Mouse (Mus musculus) 416B (cell line): Measurements from ENCODE around the gene Rpia.
A peak's percentile ranks its signal among the peaks of the same experiment; 100 is the strongest.

Experiments
- DNase-seq: peaks from one replicate; pipeline ENCODE4 v3.0.0; 2011; ENCODE audit warnings: low read depth

Rpia gene

DNA sequence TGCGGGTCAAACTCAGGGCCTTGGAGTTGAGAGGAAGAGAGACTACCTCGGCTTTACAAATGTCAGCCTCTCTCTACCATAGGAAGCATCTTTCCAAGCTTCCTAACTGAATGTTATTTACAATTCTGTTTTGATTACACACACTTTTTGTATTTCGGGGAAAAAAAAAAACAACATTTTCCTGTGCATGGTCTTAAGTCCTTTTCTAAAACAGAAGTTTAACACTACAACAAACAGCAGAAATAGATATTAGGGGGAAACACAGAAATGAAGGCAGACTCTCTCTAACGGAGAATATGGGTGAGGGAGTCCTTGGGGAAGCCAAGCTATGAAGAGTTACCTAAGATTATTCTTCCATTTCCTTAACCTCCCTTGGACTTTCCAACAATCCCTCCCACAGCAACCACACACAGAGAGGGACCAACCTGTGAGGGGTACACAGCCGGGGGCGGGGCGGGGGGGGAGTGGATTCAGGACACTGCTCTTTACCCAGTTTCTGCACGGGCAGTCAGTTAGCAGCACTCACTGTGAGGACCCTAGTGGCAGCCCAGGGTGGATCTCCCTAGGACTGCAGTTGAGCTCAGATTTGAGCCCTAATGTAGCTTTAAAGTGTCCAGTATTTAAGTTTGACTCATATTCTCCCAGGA is 40.7 kb downstream of the Rpia start:
- DNase-seq: no peak

DNA sequence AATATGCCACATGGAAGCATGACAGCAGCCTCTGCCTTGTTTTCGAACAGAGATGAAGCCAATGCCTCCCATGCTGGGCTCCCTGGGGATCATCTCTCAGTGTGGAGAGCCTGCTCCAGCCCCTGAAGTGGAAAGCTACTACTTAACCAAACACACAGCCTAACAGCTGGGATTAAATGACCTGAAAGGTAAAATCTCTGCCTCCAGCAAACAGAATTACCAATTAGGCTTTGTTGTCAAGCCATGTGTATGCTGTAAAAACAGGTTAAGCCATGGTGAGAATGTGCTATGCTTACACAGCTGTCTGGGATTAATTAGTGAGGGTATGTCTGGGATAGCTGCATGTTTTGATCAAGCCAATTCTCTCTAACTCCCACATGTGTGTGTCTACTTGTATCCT is 42.3 kb downstream of the Rpia start:
- no peak for DNase-seq

DNA sequence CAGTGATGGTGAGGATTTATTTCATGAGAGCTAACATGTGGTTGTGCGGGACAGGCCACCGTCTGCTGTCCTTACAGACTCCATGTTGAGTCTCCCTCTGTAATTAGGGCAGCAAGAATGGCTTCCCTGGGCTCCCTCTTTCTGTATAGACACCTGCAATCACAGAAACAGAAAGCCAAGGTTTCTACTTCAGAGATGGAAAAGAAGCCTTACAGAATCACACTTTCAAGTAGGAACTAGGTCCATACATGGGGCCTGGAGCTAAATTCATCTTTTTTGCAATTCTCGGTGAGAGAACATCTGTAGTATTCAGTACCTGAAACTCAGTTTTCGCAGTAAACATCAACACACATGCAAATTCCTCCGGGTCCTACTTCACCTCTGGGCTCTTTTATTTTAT is 44.3 kb downstream of the Rpia start:
- no peak for DNase-seq

DNA sequence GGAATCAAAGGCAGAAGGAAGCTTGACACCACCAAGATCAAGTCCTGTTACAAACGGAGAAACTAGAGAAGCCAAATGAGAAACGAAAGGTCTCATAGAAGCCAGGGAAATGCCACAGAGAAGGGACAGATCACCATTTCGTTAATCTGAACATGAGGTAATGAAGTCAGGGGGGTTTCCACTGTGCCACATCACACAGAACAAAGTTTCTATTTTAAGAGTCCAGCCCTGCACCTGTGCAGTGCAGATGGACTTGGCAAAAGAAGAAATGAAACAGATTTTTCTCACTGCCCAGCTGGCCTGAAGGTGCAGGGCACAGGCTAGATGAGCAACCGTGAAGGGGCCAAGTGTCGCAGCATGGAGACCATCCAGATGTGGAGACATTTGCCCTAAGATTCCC is 48.1 kb downstream of the Rpia start:
- no peak for DNase-seq

DNA sequence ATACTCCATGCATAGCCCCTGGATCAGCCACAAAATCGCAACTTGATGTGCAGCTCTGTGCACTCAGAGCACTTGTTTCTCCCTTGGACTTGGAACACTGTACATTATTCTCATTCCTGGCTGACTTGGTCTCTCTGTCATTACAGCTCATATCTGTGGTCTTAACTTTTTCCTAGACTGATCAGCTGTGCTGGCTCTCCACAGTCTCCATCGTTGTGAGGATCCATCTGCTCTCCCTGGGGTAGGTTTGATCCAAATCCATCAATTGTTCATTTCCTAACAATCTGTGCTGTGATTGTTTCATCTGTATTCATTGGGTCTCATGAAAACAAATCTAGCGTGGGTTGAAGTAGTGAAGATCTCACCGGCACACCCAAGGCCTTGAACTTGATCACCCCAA is 49.2 kb downstream of the Rpia start:
- no peak for DNase-seq

DNA sequence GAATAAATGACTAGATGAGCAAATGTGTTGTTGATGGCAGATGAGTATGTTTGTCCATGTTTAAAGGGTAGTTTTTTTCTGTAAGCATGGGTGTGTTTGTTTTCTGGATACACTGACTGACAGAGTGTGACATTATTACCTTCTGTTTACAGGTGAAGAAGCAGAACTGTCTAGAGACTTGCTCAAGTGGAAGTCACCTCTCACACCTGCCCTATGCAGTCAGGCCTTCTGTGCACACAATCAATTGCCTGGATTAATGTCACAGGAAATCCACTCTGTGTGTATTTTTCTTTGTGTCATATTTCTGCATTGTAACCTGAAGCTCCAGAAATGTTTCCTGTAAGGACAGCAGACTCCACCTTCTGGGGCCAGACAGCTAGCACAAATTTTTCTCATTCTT is 51.5 kb downstream of the Rpia start:
- DNase-seq: no peak

DNA sequence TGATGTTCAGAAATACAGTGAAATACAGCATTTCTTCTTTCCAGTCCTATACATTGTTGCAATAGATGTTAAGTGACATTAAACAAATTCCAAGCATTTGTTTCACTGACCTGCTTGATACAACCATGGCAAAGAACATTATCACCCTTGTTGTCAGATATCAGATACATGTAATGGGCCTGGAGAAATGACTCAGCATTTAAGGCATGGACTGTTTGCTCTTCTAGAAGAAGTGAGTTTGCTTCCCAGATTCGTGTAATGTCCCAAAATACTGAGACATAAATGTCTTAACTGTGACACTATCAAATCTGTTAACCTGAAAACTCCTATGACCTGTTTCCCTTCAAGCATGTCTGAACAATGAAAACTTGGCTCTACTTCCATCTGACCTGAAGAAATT is 52.6 kb downstream of the Rpia start:
- DNase-seq: no peak

DNA sequence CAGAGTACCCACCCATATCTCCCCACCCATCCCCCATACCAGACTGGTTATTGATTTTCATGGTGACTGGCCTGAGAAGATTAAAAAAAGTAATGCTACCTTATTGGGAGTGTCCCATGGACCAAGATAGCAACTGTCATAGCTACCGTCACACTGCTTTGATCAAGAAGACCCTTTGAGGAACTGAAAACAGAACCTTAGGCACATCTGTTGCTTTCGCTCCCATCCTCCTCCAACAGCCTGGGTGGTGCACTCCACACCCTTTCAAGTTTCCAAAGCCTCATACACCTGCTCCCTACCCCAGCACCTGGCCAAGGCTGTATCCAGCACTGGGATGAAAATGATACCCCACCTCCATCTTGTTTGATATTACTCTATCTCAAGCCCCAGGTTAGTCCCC is 56.5 kb downstream of the Rpia start:
- DNase-seq: no peak

DNA sequence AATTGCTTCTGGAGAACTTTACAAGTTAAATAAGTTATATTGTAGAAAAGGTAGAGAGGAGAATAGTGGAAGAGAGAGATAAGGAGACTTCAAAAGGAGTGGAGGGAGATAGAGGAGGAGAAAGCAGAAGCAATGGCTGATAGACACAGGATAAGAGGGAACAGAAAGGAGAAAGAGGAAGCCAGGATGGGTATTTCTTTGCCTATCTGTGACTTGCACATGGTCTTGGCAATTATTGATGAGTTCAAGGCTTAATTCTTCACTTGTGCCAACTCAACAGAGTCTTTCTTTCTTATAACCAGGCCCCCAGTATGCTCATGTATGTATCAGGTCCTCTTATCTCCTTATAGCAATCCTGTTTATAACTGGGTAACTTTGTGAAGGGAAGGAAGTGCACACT is 61.2 kb downstream of the Rpia start:
- DNase-seq: peak; percentile 13

DNA sequence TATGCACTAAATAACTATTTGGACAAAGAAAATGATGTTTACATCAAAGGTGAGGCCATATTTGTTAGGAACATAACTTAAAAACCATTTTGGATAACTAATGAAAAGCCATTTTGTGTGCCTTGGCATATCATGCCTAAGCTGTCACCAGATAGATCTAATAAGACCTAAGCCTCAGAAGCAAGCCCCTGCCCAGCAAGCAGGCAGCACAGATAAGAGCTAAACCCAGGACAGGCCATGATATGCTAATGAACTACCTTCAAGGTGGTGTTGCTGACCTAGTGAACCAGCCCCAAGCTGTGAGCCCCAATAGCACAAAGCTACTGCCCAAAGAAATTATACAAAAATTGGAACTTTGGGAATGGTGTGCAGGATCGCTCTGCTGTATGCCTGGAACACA is 62.9 kb downstream of the Rpia start:
- no peak for DNase-seq

DNA sequence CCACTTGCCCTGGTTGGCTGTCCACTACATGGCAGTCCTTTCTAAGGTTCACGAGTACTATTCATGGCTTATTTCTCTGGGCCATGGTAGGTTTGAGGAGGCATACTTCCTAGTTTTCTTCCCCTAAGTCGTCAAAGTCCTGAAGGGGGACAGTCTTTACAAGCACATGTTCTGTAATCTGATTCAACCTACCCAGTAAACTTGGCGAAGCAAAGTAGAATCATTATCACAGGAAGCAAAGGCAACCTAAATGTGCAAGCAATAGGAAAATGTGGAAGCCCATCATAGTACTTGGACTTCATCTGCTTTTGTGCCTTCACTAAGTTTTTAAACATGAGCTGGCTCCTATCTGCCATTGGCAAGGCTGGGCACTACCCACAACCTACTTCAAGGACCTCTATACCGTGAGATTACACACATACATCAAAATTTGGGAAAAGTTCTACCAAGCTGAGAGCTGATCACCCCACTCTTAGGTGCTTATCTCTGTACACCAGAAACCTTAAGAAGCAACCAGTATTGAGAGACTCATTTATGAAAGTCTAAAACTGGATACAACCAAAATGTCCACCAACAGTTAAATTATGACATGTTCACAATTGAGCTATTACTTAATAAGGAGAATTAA is 64.8 kb downstream of the Rpia start:
- DNase-seq: no peak

DNA sequence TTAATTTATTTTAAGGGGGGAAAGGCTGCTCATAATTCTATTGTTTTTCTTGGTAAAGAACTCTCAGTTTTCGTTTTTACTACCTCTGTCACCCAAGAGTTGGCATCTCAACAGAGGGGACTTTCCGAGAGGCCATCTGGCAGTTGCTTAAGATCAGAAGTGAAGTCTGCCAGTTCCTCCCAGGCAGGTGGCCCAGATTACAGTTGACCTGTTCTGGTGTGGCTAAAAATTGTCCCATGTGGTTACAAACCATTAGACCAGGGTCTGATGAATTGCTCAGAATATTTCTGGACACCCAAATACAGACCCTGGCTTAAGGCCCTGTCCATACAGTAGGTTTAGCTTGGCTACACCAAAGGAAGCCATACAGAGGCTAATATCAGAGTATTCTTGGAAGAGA is 66.4 kb downstream of the Rpia start:
- DNase-seq: no peak

DNA sequence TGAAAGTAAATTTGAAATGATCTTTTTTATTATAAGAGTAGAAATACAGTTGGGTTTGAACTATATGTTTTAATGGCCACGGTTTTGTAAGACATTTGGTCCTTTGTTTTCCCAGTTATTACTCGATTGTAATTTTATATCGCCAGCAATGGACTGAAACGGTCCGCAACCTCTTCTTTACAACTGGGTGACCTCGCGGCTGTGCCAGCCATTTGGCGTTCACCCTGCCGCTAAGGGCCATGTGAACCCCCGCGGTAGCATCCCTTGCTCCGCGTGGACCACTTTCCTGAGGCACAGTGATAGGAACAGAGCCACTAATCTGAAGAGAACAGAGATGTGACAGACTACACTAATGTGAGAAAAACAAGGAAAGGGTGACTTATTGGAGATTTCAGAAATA is 67.3 kb downstream of the Rpia start:
- DNase-seq: no peak

DNA sequence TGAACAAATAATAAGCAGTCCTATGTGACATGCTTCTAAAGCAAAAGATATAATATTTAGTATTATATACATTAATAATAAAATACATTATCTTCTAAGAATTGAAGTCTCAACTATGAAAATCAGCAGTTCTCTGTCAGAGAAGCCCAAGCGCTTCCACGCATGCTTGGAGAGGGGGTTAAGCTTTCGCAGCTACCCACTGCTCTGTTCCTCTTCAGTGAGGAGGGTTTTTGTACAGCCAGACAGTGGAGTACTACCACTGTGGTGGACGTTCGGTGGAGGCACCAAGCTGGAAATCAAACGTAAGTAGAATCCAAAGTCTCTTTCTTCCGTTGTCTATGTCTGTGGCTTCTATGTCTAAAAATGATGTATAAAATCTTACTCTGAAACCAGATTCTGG is 69.7 kb downstream of the Rpia start:
- DNase-seq: no peak

DNA sequence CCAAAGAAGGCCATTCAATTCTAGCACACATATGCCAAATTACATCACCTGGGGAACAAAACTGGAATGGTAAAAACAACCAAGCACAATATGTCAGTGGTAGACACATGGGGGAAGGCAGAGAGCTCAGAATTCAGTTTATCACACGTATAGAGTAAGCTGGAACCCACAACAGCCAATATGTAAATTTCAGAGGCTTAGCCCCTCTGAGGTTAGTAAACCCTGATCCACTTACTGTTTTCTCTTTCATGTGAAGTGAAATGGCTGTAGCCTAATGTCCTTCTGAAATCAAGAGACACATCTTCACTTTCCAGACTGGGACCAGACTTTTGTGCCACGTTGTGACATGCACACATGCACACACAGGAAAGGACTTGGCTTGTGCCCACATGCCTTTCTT is 73.3 kb downstream of the Rpia start:
- no peak for DNase-seq

DNA sequence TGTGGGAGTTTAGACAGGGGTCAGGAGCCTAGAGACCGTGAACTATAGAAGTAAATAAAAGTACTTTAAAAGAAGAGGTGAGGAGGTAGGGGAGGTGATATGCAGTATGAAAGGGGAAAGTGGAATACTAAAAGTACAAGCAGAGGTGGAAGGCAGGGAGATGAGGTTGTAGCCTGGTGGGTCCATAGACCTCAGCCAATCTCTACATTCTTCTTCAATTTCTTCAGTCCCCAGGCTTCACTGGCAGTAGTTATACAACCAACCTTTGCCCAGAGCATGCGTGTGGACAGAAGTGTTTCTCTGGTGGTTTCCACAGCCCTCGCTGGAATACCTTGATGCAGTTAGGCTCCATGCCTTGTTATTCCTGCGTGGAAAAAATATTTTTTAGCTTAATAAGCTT is 73.9 kb downstream of the Rpia start:
- DNase-seq: no peak

DNA sequence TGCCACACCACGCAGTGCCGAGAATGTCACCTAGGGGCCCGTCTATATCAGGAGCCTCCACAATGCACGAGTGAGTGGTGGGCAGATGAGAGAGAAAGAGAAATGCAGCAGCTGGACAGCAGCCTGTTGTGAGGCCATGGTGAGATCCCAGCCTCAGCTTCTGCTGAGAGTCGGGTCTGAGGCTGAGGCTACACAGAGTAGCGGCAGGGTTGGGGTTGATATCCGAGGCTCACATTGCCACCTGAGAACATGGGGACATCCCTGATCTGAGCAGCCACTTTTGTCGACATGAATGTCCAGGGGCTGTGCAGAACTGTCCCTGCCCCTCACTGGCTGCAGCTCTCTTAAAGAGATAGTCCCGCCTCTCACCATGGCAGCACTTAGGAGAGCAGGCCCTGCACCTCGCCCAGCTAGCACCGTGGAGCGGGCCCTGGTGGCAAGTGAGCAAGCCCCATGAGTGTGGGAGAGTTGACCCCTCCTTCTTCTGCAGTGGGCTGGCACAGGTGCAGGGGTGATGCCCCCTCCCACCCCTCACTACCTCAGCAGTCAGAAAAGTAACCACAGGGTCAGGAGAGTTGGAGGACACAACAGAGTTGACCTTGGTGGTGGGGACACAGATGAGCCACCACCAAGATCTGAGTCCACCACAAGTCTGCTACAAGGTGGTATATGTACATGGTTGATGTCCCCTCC is 75.2 kb downstream of the Rpia start:
- DNase-seq: no peak
